Mouse (Mus musculus): ENCODE data around the gene Olfr1371.
"Not testable (repeated sequence)": the region's sequence is repeated elsewhere in the genome, so short reads cannot be mapped to it uniquely, and the experiment has no call there.

DNA sequence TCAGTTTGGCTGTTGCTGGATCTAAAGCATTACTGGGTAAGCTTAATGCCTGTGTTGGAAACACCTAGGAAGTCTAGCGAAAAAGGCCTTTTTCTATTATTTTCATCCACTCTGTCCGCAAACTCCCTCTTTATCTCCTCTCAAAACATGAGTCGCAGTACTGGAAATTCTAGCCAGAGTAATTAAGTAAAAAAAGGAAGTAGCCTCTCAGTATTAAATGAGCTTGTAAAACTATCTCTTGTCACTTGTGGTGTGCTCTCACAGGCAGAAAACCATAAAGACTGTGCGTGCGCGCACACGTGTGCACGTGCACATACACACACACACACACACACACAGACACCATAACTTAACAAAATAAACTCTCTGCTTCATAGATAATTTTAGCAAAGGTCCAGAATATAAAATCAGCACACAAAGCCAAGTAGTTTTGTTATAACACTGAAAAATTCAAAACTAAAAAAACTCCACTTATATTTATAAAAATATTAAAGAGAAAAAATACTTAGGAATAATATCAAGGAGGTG, 17.2 kb downstream of the Olfr1371 start:
- TF ChIP-seq CTCF (IDR thresholded peaks at IDR 0.05; ENCODE audit: extremely low read depth, insufficient read length, insufficient replicate concordance, low read depth, low read length); POLR2A (IDR thresholded peaks at IDR 0.05; ENCODE audit: low read depth, low read length): not testable (repeated sequence)
